Mouse (Mus musculus): ENCODE data around the gene Rassf8.

DNA sequence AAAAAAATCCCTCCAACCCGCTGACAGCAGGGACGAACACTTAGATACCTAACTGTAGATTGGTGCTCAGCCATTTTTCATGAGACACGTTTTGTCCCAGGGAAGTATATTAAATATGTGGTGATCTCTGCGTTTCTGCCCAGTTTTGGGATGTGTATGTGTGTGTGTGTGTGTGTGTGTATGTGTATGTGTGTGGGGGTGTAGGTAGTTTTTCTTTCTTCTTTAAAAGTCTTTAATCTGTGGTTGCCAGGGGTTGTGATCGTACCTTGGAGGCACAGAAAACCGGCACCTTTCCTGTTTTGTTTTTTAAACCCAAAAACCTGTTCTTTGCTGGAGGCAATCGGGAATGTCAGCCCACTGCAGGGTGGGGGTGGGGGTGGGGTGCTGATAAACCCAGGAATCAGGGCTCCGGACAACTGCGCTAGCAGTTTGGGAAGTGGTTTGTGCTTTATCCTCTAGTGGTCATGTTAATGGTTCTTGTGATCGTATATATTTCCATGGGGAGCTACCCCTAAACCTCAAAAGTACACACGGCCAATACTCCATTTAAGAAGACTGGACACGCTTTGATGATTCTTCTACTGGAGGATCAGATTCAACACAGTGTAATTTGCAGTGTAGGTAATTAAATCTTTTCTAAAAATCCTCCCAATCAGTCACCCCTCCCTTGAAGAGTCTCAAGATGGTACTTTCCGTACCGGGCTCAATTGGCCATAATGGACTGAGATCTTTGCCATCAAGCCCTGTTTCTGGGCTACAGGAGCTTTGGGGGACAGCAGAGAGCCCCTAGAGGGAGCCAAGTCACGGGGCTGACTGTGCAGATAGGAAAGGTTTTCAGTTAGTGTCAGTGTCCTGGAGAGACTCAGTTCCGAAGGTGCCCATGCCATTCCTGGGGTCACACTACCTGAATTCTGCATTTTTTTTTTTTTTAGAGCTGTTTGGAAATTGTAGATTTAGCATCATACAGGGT is 1.4 kb downstream of the Rassf8 start:
- no peak for TF ChIP-seq CTCF (IDR thresholded peaks at IDR 0.05; ENCODE audit: borderline replicate concordance, extremely low read depth, insufficient read depth, insufficient read length)
- no peak for TF ChIP-seq POLR2A (IDR thresholded peaks at IDR 0.05; ENCODE audit: borderline replicate concordance, extremely low read depth, insufficient read depth, insufficient read length, poor library complexity, severe bottlenecking)
